Mouse (Mus musculus) lung, postnatal 0 days (tissue): ENCODE measurements around the gene Mef2a. TPM values are rescaled to one million over a fixed set of nuclear protein-coding genes. Genes with fewer than 3 reads are reported as not detected.

ENCODE experiments used
- ATAC-seq: fragments of 200-750 bp; cut with Nextera tagmentation; 2 replicates; pipeline ENCODE4 v1.8.0; 2017; ENCODE audit warnings: moderate library complexity
- DNase-seq: peaks from one replicate; pipeline ENCODE4 v3.0.0-alpha.2; 2016; ENCODE audit warnings: low spot score
- H3K27ac ChIP-seq: fragments of 300-500 bp; sonication (generic); 2 replicates; pipeline ENCODE4 v1.5.1; 2014; ENCODE audit warnings: antibody characterized with exemption, mild to moderate bottlenecking, low read length, mixed read lengths
- H3K27me3 ChIP-seq: fragments of 300-500 bp; sonication (generic); replicated peaks from 2 replicates; pipeline ENCODE4 v1.6.1; 2014; ENCODE audit warnings: low read length, mixed read lengths; ENCODE audit not compliant: insufficient read depth
- H3K36me3 ChIP-seq: fragments of 300-500 bp; sonication (generic); 2 replicates; pipeline ENCODE4 v1.6.1; 2014; ENCODE audit warnings: low read length, mixed read lengths; ENCODE audit not compliant: insufficient read depth
- H3K4me1 ChIP-seq: fragments of 300-500 bp; sonication (generic); 2 replicates; pipeline ENCODE4 v1.6.1; 2014; ENCODE audit warnings: antibody characterized with exemption, low read depth, low read length, mixed read lengths; ENCODE audit not compliant: insufficient read depth
- H3K4me2 ChIP-seq: fragments of 300-500 bp; sonication (generic); replicated peaks from 2 replicates; pipeline ENCODE4 v1.6.1; 2014; ENCODE audit warnings: low read depth, mild to moderate bottlenecking, low read length, moderate library complexity, mixed read lengths
- H3K4me3 ChIP-seq: fragments of 300-500 bp; sonication (generic); 2 replicates; pipeline ENCODE4 v1.5.1; 2014; ENCODE audit warnings: low read depth, low read length
- H3K9ac ChIP-seq: fragments of 300-500 bp; sonication (generic); replicated peaks from 2 replicates; pipeline ENCODE4 v1.6.1; 2014; ENCODE audit warnings: low read depth, mild to moderate bottlenecking
- H3K9me3 ChIP-seq: fragments of 300-500 bp; sonication (generic); 2 replicates; pipeline ENCODE4 v1.6.1; 2016; ENCODE audit warnings: low read length, mixed read lengths
- CTCF ChIP-seq: IDR thresholded peaks from 2 replicates; pipeline ENCODE4 v1.5.1; 2016; ENCODE audit warnings: antibody characterized with exemption, mild to moderate bottlenecking
- EP300 ChIP-seq: IDR thresholded peaks from 2 replicates; pipeline ENCODE4 v1.6.1; 2016; ENCODE audit warnings: antibody characterized with exemption, mild to moderate bottlenecking, control low read depth
- WGBS: fragments of 180-500 bp; shearing (Covaris S2); extraction: QIAGEN DNeasy Blood & Tissue Kit; methylation state at CpG from one replicate; pipeline ENCODE4 v1.1.7; 2014; 5-methylcytosine and 5-hydroxymethylcytosine counted together
- polyA plus RNA-seq: library from polyadenylated mRNA; unstranded; fragments of >200 nt; fragmentation: Nextera tagmentation; extraction: Ambion mirVana; gene quantifications from 2 replicates; pipeline ENCODE4 v1.2.1, GENCODE M21; 2015

Gene Mef2a
- polyA plus RNA-seq, 1 experiment from 2014 or later = 59.4 TPM

DNA sequence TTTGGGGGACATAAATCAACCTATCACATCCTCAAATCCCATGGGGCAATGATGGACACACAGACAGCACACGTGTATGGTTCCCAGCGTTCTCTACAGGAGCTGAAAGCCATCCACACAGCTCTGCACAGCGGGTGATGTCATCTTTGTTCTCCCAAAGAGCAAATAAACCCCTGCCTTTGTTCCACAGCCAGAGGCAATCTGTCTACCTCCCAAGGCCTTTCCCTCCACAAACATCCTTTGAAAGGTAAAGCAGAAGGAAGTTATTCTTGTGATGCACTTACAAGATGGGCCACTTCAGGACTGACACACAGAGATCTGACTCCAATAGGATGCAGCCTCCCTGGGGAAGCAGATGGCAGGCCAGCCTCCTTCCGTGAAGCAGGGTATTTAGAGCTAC lies 160.7 kb downstream of the Mef2a start:
- no peak for ATAC-seq
- DNase-seq = no peak
- 41% methylated on average over 4 of the region's 4 CpGs for WGBS
- no peaks in the 10 kb centered on the region for H3K36me3 ChIP-seq
- H3K9ac ChIP-seq = no peak overlapping the region
- H3K4me1 ChIP-seq = no peaks in the 10 kb centered on the region
- no peak overlapping the region for H3K4me2 ChIP-seq
- no peak overlapping the region for H3K27ac ChIP-seq
- TF ChIP-seq CTCF (no peak), EP300 (no peak)
- H3K4me3 ChIP-seq = no peak overlapping the region
- H3K27me3 ChIP-seq = no peaks in the 10 kb centered on the region
- no peaks in the 10 kb centered on the region for H3K9me3 ChIP-seq

- Histone ChIP-seq H3K9ac (no peak overlapping the region), H3K27ac (no peak overlapping the region), H3K4me1 (no peaks in the 10 kb centered on the region), H3K27me3 (no peaks in the 10 kb centered on the region), H3K4me2 (no peak overlapping the region), H3K9me3 (no peaks in the 10 kb centered on the region), H3K36me3 (no peaks in the 10 kb centered on the region), H3K4me3 (no peak overlapping the region)
- WGBS = 43% methylated on average over 6 of the region's 6 CpGs
- no peak for TF ChIP-seq EP300
- TF ChIP-seq CTCF = no peak
- ATAC-seq (no peak), DNase-seq (no peak)
Measured at GRCm38 (mm10) chr7:67211341-67211740, 161.3 kb downstream of the Mef2a start.

- DNase-seq (no peak), ATAC-seq (no peak)
- WGBS = 45% methylated on average over 6 of the region's 6 CpGs
- no peaks in the 10 kb centered on the region for H3K9me3 ChIP-seq
- no peak for TF ChIP-seq CTCF
- no peaks in the 10 kb centered on the region for H3K36me3 ChIP-seq
- no peak overlapping the region for H3K9ac ChIP-seq
- no peak overlapping the region for H3K27ac ChIP-seq
- no peak overlapping the region for H3K4me2 ChIP-seq
- H3K27me3 ChIP-seq = no peaks in the 10 kb centered on the region
- H3K4me1 ChIP-seq = no peaks in the 10 kb centered on the region
- H3K4me3 ChIP-seq = no peak overlapping the region
Measured at GRCm38 (mm10) chr7:67210004-67210833, 162.4 kb downstream of the Mef2a start.

DNA sequence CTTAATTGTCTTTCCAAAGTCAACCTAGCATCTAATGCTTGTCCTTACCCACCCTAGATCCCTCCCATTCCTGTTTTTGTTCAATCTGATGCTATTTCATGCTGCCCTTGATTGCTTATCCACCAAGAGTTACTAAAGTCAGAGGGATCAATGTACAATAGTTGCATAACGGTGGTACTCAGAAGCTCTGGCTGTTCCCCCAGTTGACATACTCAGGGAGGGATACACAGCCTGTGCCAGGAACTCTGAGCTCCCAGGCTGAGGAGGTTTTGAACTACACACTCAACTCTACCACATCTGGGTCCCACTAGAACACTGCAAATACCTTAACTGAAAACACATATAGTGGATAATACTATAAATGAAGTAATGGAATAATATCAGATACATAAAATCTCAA lies 164.3 kb downstream of the Mef2a start:
- Histone ChIP-seq H3K4me3 (no peak overlapping the region), H3K9me3 (no peaks in the 10 kb centered on the region), H3K36me3 (no peaks in the 10 kb centered on the region), H3K9ac (no peak overlapping the region), H3K27ac (no peak overlapping the region), H3K4me1 (no peaks in the 10 kb centered on the region), H3K4me2 (no peak overlapping the region), H3K27me3 (no peaks in the 10 kb centered on the region)
- 57% methylated on average over 1 of the region's 1 CpGs for WGBS
- DNase-seq (no peak), ATAC-seq (no peak)
- TF ChIP-seq CTCF (no peak), EP300 (no peak)

DNA sequence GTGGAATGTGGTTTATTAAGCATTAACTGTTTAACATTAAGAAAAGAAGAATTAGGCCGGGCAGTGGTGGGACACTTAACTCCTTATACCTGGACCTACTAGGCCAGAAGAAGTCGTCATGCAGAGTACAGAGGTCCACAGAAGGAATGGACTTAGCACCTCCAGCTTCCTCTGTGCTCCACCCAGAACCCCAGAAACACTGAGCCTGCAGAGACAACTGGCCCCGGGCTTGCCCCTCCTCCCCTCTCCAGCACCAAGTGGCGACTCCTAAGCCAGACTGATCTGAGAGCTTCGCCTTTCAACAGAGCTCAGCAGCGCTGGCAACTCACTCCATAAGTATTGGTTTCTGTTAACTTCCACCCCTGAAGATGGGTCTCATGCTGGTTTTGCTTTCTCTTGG lies 165.0 kb downstream of the Mef2a start:
- H3K27ac ChIP-seq = no peak overlapping the region

GRCm38 (mm10) chr7:67206496-67206895 lies 166.2 kb downstream of the Mef2a start:
- DNase-seq (no peak), ATAC-seq (no peak)
- 60% methylated on average over 10 of the region's 10 CpGs for WGBS
- Histone ChIP-seq H3K9ac (no peak overlapping the region), H3K4me2 (no peak overlapping the region), H3K4me3 (no peak overlapping the region), H3K9me3 (no peaks in the 10 kb centered on the region), H3K27me3 (no peaks in the 10 kb centered on the region), H3K27ac (no peak overlapping the region), H3K4me1 (no peaks in the 10 kb centered on the region), H3K36me3 (no peaks in the 10 kb centered on the region)
- no peak for TF ChIP-seq EP300
- no peak for TF ChIP-seq CTCF

More for the DNA sequence above, 165.0 kb downstream of the Mef2a start:
- Histone ChIP-seq H3K4me2 (no peak overlapping the region), H3K27me3 (no peaks in the 10 kb centered on the region), H3K9me3 (no peaks in the 10 kb centered on the region), H3K4me3 (no peak overlapping the region), H3K9ac (no peak overlapping the region), H3K4me1 (no peaks in the 10 kb centered on the region), H3K36me3 (no peaks in the 10 kb centered on the region)
- 40% methylated on average over 6 of the region's 6 CpGs for WGBS
- ATAC-seq = no peak
- no peak for TF ChIP-seq EP300
- TF ChIP-seq CTCF = no peak
- no peak for DNase-seq
